Mouse (Mus musculus) ES-E14 (cell line): ENCODE results near the gene 4930505A04Rik.

Experiments used
- CHD2 ChIP-seq: IDR thresholded peaks from 2 replicates; pipeline ENCODE4 v1.6.1; 2014; ENCODE audit warnings: mild to moderate bottlenecking, low read depth, low read length, inconsistent platforms
- HCFC1 ChIP-seq: IDR thresholded peaks from 2 replicates; pipeline ENCODE4 v1.6.1; 2012; ENCODE audit warnings: low read length, inconsistent platforms, borderline replicate concordance; ENCODE audit not compliant: insufficient read depth
- MAFK ChIP-seq: IDR thresholded peaks from 2 replicates; pipeline ENCODE4 v1.6.1; 2014; ENCODE audit warnings: mild to moderate bottlenecking, low read depth, low read length, inconsistent platforms; ENCODE audit not compliant: insufficient read depth

DNA sequence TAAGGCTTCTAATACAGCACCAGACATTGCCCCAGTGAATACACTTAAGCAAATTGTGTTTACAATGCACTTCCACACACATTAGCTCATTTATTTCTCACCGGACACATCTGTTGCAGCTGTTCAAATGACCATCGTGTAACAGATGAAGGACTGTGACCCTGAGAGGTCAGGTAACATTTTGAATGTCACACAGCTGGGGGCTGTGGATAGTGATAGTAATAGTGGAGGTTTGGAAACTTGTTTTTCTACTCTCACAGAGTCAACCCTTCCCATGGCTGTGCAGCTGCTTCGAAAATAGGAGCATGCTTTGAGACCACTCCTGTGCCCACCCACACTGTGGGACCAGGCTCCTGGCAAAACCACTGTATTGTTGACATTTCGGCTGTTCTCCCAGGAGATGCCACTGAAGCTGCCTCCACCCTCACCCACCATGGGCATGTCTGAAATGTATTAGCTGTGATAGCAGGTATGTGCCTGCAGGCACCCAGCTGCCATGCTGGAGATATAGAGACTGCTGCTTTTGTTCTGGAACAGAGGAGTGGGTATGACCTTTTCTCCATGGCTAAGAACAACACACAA, 66.9 kb downstream of the 4930505A04Rik start:
- TF ChIP-seq HCFC1 (no peak), CHD2 (no peak), MAFK (no peak)
